Mouse (Mus musculus) midbrain, embryonic 13.5 days (tissue): Measurements from ENCODE around the gene Chd1l. TPM values are rescaled to one million over a fixed set of nuclear protein-coding genes. Genes with fewer than 3 reads are reported as not detected.

Experiments used
- ATAC-seq: fragments of 200-750 bp; cut with Nextera tagmentation; 2 replicates; pipeline ENCODE4 v1.8.0; 2017; ENCODE audit warnings: mild to moderate bottlenecking, moderate TSS enrichment, moderate library complexity
- H3K27ac ChIP-seq: fragments of 300-500 bp; sonication (generic); 2 replicates; pipeline ENCODE4 v1.5.1; 2015; ENCODE audit warnings: inconsistent platforms, mild to moderate bottlenecking, moderate library complexity
- H3K27me3 ChIP-seq: fragments of 300-500 bp; sonication (generic); 2 replicates; pipeline ENCODE4 v1.6.1; 2015; ENCODE audit warnings: mild to moderate bottlenecking, inconsistent platforms
- H3K36me3 ChIP-seq: fragments of 300-500 bp; sonication (generic); 2 replicates; pipeline ENCODE4 v1.6.1; 2015; ENCODE audit warnings: mild to moderate bottlenecking, inconsistent platforms
- H3K4me1 ChIP-seq: fragments of 300-500 bp; sonication (generic); replicated peaks from 2 replicates; pipeline ENCODE4 v1.6.1; 2015; ENCODE audit warnings: inconsistent platforms
- H3K4me2 ChIP-seq: fragments of 300-500 bp; sonication (generic); replicated peaks from 2 replicates; pipeline ENCODE4 v1.6.1; 2015; ENCODE audit warnings: moderate library complexity, mild to moderate bottlenecking, inconsistent platforms
- H3K4me3 ChIP-seq: fragments of 300-500 bp; sonication (generic); replicated peaks from 2 replicates; pipeline ENCODE4 v1.5.1; 2015; ENCODE audit warnings: mild to moderate bottlenecking, inconsistent platforms
- H3K9ac ChIP-seq: fragments of 300-500 bp; sonication (generic); replicated peaks from 2 replicates; pipeline ENCODE4 v1.6.1; 2015; ENCODE audit warnings: mild to moderate bottlenecking, inconsistent platforms
- H3K9me3 ChIP-seq: fragments of 300-500 bp; sonication (generic); 2 replicates; pipeline ENCODE4 v1.6.1; 2016; ENCODE audit warnings: mild to moderate bottlenecking, inconsistent platforms
- WGBS: fragments of 180-500 bp; shearing (Covaris S2); methylation state at CpG from one replicate; pipeline ENCODE4 v1.1.7; 2015; 5-methylcytosine and 5-hydroxymethylcytosine counted together
- polyA plus RNA-seq: library from polyadenylated mRNA; unstranded; fragments of >200 nt; fragmentation: Nextera tagmentation; extraction: Ambion mirVana; gene quantifications from 2 replicates; pipeline ENCODE4 v1.2.1, GENCODE M21; 2015

Chd1l gene
- polyA plus RNA-seq, 1 experiment from 2014 or later, result 8.2 TPM

DNA sequence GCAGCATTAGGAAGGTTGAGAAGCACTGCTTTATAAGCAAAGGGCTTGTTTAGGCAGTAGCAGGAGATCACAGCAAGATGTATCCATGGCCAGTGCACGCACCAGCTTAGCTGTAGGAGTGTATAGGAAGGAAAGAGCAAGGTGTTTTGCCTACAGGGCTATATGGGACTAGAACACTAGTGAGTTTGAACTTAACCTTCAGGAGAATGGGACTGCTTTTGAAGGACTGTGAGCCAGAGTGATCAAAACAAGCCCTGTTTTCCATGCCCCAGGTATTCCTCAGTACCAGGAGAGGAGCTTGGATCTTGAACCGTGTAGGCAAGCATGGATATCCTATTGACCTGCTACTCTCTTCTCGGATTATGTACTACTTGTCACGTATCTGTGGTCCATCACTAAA lies 31.4 kb upstream of the Chd1l start:
- 84% methylated on average over 4 of the region's 4 CpGs for WGBS
- no peaks in the 10 kb centered on the region for H3K9me3 ChIP-seq
- H3K4me1 ChIP-seq, result no peaks in the 10 kb centered on the region
- no peak overlapping the region for H3K27ac ChIP-seq
- ATAC-seq, result no peak
- H3K4me2 ChIP-seq, result no peak overlapping the region
- H3K27me3 ChIP-seq, result no peaks in the 10 kb centered on the region
- no peak overlapping the region for H3K9ac ChIP-seq
- no peaks in the 10 kb centered on the region for H3K36me3 ChIP-seq
- H3K4me3 ChIP-seq, result no peak overlapping the region

GRCm38 (mm10) chr3:97634288-97634761 lies 24.3 kb upstream of the Chd1l start:
- no peaks in the 10 kb centered on the region for H3K36me3 ChIP-seq
- WGBS, result 82% methylated on average over 3 of the region's 3 CpGs
- ATAC-seq, result no peak

GRCm38 (mm10) chr3:97633456-97633855 lies 23.5 kb upstream of the Chd1l start:
- no peak overlapping the region for H3K4me2 ChIP-seq
- no peak for ATAC-seq

More at GRCm38 (mm10) chr3:97634288-97634761, 24.3 kb upstream of the Chd1l start:
- H3K27me3 ChIP-seq, result no peaks in the 10 kb centered on the region
- H3K4me1 ChIP-seq, result no peaks in the 10 kb centered on the region
- H3K4me2 ChIP-seq, result no peak overlapping the region
- H3K9ac ChIP-seq, result no peak overlapping the region
- no peaks in the 10 kb centered on the region for H3K9me3 ChIP-seq
- H3K27ac ChIP-seq, result no peak overlapping the region
- H3K4me3 ChIP-seq, result no peak overlapping the region

GRCm38 (mm10) chr3:97631258-97631860 lies 21.4 kb upstream of the Chd1l start:
- WGBS, result 93% methylated on average over 8 of the region's 8 CpGs
- Histone ChIP-seq H3K9ac (no peak overlapping the region), H3K27ac (no peak overlapping the region), H3K27me3 (no peaks in the 10 kb centered on the region; the same call in 1 of the 2 replicates), H3K4me2 (no peak overlapping the region), H3K9me3 (no peaks in the 10 kb centered on the region), H3K4me3 (no peak overlapping the region), H3K4me1 (0 out of 2 replicates have a peak, but pooled peaks cover 2% of the 10 kb centered on the region), H3K36me3 (no peaks in the 10 kb centered on the region)
- ATAC-seq, result no peak

More at GRCm38 (mm10) chr3:97633456-97633855, 23.5 kb upstream of the Chd1l start:
- Histone ChIP-seq H3K4me3 (no peak overlapping the region), H3K36me3 (no peaks in the 10 kb centered on the region), H3K27me3 (no peaks in the 10 kb centered on the region; the same call in 1 of the 2 replicates), H3K9ac (no peak overlapping the region), H3K9me3 (no peaks in the 10 kb centered on the region), H3K4me1 (0 out of 2 replicates have a peak, but pooled peaks cover 2% of the 10 kb centered on the region), H3K27ac (no peak overlapping the region)
- 85% methylated on average over 4 of the region's 4 CpGs for WGBS

DNA sequence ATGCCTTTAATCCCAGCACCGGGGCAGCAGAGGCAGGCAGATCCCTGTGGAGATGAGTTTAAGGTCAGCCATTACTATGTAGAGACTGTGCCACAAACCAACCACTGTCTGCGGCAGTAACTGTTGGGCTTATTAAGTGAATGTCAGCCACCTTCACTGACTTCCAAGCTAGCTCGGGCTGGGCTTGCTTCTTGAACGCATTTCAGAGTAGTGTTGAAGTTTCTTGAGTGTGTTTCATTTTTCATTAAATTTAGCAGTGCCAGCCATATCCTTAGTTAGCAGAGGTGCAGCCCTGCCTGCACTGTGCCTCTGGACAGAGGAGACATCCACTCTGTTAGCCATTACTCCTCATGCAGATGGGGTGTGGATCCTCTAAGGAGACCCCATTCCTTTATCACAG lies 20.7 kb upstream of the Chd1l start:
- Histone ChIP-seq H3K4me3 (no peak overlapping the region), H3K27ac (no peak overlapping the region), H3K9ac (no peak overlapping the region), H3K4me1 (0 out of 2 replicates have a peak, but pooled peaks cover 2% of the 10 kb centered on the region), H3K36me3 (no peaks in the 10 kb centered on the region), H3K4me2 (no peak overlapping the region), H3K27me3 (no peaks in the 10 kb centered on the region; the same call in 1 of the 2 replicates), H3K9me3 (no peaks in the 10 kb centered on the region)
- 95% methylated on average over 4 of the region's 4 CpGs for whole genome bisulfite sequencing
- ATAC-seq, result no peak

- no peak overlapping the region for H3K9ac ChIP-seq
- H3K4me1 ChIP-seq, result 0 out of 2 replicates have a peak, but pooled peaks cover 2% of the 10 kb centered on the region
- no peaks in the 10 kb centered on the region for H3K36me3 ChIP-seq
- no peak overlapping the region for H3K4me2 ChIP-seq
- no peaks in the 10 kb centered on the region; the same call in 1 of the 2 replicates for H3K27me3 ChIP-seq
- H3K27ac ChIP-seq, result no peak overlapping the region
- ATAC-seq, result no peak
- no peaks in the 10 kb centered on the region for H3K9me3 ChIP-seq
- WGBS, result 86% methylated on average over 4 of the region's 4 CpGs
- H3K4me3 ChIP-seq, result no peak overlapping the region
Measured at GRCm38 (mm10) chr3:97629941-97630340, 19.9 kb upstream of the Chd1l start.

DNA sequence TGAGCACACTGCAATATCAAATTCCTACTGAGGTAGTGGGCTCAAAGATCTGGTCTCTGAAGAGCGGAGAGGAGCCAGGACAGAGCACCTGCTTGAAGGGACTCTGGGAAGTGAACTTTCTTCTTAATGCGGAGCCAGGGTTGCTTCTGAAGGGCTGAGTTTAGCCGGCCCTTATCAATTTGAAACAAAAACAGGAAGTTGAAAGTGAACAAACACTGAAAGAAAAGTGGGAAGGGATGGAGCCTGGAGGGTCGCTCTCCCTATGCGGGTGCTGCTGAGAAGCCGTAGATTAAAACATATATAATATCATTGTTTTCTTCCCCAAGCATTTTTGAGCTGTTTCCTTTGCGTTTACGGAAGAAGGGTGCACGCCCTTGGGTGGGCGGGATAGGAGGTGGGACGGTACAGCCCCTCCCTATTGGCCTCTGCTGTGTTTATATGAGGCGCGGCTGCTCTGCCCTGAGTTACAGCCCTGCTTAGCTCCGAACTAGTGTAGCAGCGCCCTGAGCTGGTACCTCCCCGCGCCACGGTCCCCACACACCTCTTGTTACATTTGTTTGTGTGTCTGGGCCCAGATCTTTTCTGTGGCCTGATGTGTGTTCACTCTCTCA lies 18.5 kb upstream of the Chd1l start, which contains the start of gene Fmo5:
Fmo5 (plus strand) TSS at position 414 of the 611 bp plus-strand sequence.
- WGBS, result 9% methylated on average over 18 of the region's 18 CpGs
- ATAC-seq, result no peak
- peak within 1 kb of the TSS; percentile 21 for H3K4me3 ChIP-seq
- H3K27me3 ChIP-seq, result no peaks in the 10 kb centered on the region; the same call in 1 of the 2 replicates
- H3K9ac ChIP-seq, result no peak within 1 kb of the TSS
- no peaks in the 10 kb centered on the region for H3K9me3 ChIP-seq
- H3K27ac ChIP-seq, result no peak within 1 kb of the TSS
- no peaks in the 10 kb centered on the region for H3K36me3 ChIP-seq
- H3K4me1 ChIP-seq, result 0 out of 2 replicates have a peak, but pooled peaks cover 2% of the 10 kb centered on the region
- peak within 1 kb of the TSS; percentile 43 for H3K4me2 ChIP-seq

DNA sequence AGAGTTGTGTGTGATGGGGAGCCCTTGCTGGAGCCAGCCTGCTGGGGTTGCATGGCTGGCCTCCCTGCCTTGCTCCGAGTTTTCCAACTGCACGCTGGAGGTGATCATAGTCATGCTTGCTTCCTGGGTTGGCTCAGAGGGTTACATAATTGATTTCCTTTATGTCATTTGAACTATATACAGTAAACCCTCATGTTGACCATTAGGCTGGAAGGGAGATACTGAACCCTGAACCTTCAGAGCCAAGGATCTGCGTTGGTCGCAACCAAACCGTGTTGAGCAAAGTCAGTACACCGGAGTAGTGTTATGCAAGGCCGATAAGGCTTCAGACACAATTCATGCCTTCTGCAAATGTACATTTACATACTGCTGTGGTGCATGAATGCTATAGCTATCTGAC lies 17.9 kb upstream of the Chd1l start:
- WGBS, result 84% methylated on average over 7 of the region's 7 CpGs
- no peaks in the 10 kb centered on the region; the same call in 1 of the 2 replicates for H3K27me3 ChIP-seq
- no peaks in the 10 kb centered on the region for H3K9me3 ChIP-seq
- H3K27ac ChIP-seq, result no peak overlapping the region
- H3K4me2 ChIP-seq, result no peak overlapping the region
- 0 out of 2 replicates have a peak, but pooled peaks cover 2% of the 10 kb centered on the region for H3K4me1 ChIP-seq
- no peak overlapping the region for H3K4me3 ChIP-seq
- H3K9ac ChIP-seq, result no peak overlapping the region
- no peak for ATAC-seq
- H3K36me3 ChIP-seq, result no peaks in the 10 kb centered on the region

- Histone ChIP-seq H3K9me3 (no peaks in the 10 kb centered on the region), H3K9ac (no peak overlapping the region), H3K4me3 (no peak overlapping the region), H3K4me1 (0 out of 2 replicates have a peak, but pooled peaks cover 2% of the 10 kb centered on the region), H3K27me3 (no peaks in the 10 kb centered on the region; the same call in 1 of the 2 replicates), H3K27ac (no peak overlapping the region), H3K36me3 (no peaks in the 10 kb centered on the region), H3K4me2 (no peak overlapping the region)
- no peak for ATAC-seq
- 43% methylated on average over 2 of the region's 2 CpGs for WGBS
Measured at GRCm38 (mm10) chr3:97624611-97625010, 14.6 kb upstream of the Chd1l start.

DNA sequence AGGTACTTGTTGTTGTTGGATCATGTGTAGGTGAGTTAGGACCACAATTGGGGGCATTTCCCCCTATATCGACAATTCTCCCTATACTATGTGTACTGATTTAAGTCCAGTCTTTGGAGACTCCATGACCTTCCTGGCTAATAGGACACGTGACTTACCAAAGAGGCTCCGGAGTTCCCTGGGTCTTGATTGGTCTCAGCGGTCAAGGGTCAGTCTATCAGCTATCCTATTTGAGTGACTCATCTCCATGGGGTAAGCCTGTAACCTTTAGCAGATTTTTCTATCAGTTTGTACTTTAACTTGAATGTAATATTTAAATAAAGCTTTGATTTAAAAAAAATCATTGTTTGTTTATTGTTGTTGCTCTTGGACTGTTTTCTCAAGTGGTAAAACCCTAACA lies 10.7 kb upstream of the Chd1l start:
- H3K9ac ChIP-seq, result no peak overlapping the region
- H3K9me3 ChIP-seq, result no peaks in the 10 kb centered on the region
- H3K4me1 ChIP-seq, result no peaks in the 10 kb centered on the region
- WGBS, result 86% methylated on average over 4 of the region's 4 CpGs
- no peak overlapping the region for H3K4me2 ChIP-seq
- no peak overlapping the region for H3K4me3 ChIP-seq
- no peak overlapping the region for H3K27ac ChIP-seq
- no peaks in the 10 kb centered on the region for H3K27me3 ChIP-seq
- no peak for ATAC-seq
- H3K36me3 ChIP-seq, result no peaks in the 10 kb centered on the region

GRCm38 (mm10) chr3:97617899-97618298 lies 7.9 kb upstream of the Chd1l start:
- WGBS, result 89% methylated on average over 8 of the region's 8 CpGs
- Histone ChIP-seq H3K4me3 (no peak overlapping the region), H3K27ac (no peak overlapping the region), H3K9ac (no peak overlapping the region), H3K4me1 (no peaks in the 10 kb centered on the region), H3K9me3 (no peaks in the 10 kb centered on the region), H3K4me2 (no peak overlapping the region), H3K36me3 (no peaks in the 10 kb centered on the region), H3K27me3 (no peaks in the 10 kb centered on the region)
- no peak for ATAC-seq

- Histone ChIP-seq H3K4me1 (no peaks in the 10 kb centered on the region), H3K36me3 (no peaks in the 10 kb centered on the region), H3K9ac (no peak overlapping the region), H3K27me3 (no peaks in the 10 kb centered on the region), H3K4me3 (no peak overlapping the region), H3K9me3 (no peaks in the 10 kb centered on the region), H3K4me2 (no peak overlapping the region), H3K27ac (no peak overlapping the region)
- no peak for ATAC-seq
- WGBS, result 97% methylated on average over 18 of the region's 19 CpGs
Measured at GRCm38 (mm10) chr3:97617091-97617825, 7.3 kb upstream of the Chd1l start.
